Mouse (Mus musculus) liver, postnatal 0 days (tissue): ENCODE measurements around the gene Lzts2. TPM values are rescaled to one million over a fixed set of nuclear protein-coding genes. Genes with fewer than 3 reads are reported as not detected.

ENCODE experiments used
- ATAC-seq: fragments of 200-750 bp; cut with Nextera tagmentation; 2 replicates; pipeline ENCODE4 v1.8.0; 2017; ENCODE audit warnings: mild to moderate bottlenecking, moderate library complexity
- DNase-seq: peaks from one replicate; pipeline ENCODE4 v3.0.0-alpha.2; 2016
- H3K27ac ChIP-seq: fragments of 300-500 bp; sonication (generic); 2 replicates; pipeline ENCODE4 v1.5.1; 2014; ENCODE audit warnings: antibody characterized with exemption, moderate library complexity, mild to moderate bottlenecking, low read depth
- H3K27me3 ChIP-seq: fragments of 300-500 bp; sonication (generic); 2 replicates; pipeline ENCODE4 v1.6.1; 2014; ENCODE audit warnings: low read length, control low read depth, mixed read lengths; ENCODE audit not compliant: insufficient read depth
- H3K36me3 ChIP-seq: fragments of 300-500 bp; sonication (generic); replicated peaks from 2 replicates; pipeline ENCODE4 v1.6.1; 2014; ENCODE audit warnings: mild to moderate bottlenecking, control low read depth, low read length, moderate library complexity, mixed read lengths; ENCODE audit not compliant: insufficient read depth
- H3K4me1 ChIP-seq: fragments of 300-500 bp; sonication (generic); 2 replicates; pipeline ENCODE4 v1.6.1; 2014; ENCODE audit warnings: antibody characterized with exemption, mild to moderate bottlenecking, control low read depth; ENCODE audit not compliant: insufficient read depth
- H3K4me2 ChIP-seq: fragments of 300-500 bp; sonication (generic); 2 replicates; pipeline ENCODE4 v1.6.1; 2014; ENCODE audit warnings: low read depth, mild to moderate bottlenecking, low read length, moderate library complexity, mixed read lengths
- H3K4me3 ChIP-seq: fragments of 300-500 bp; sonication (generic); 2 replicates; pipeline ENCODE4 v1.5.1; 2014; ENCODE audit warnings: low read depth, low read length
- H3K9ac ChIP-seq: fragments of 300-500 bp; sonication (generic); replicated peaks from 2 replicates; pipeline ENCODE4 v1.6.1; 2014; ENCODE audit warnings: mild to moderate bottlenecking, moderate library complexity
- H3K9me3 ChIP-seq: fragments of 300-500 bp; sonication (generic); 2 replicates; pipeline ENCODE4 v1.6.1; 2016; ENCODE audit warnings: mild to moderate bottlenecking, control low read depth, low read length, mixed read lengths
- CTCF ChIP-seq: sonication (generic); IDR thresholded peaks from 2 replicates; pipeline ENCODE4 v1.5.1; 2016; ENCODE audit warnings: antibody characterized with exemption, low read depth
- EP300 ChIP-seq: IDR thresholded peaks from 2 replicates; pipeline ENCODE4 v1.6.1; 2016; ENCODE audit warnings: antibody characterized with exemption, low read depth, mild to moderate bottlenecking
- WGBS: fragments of 180-500 bp; shearing (Covaris S2); extraction: QIAGEN DNeasy Blood & Tissue Kit; methylation state at CpG from one replicate; pipeline ENCODE4 v1.1.7; 2014; ENCODE audit not compliant: insufficient replicate concordance; 5-methylcytosine and 5-hydroxymethylcytosine counted together
- polyA plus RNA-seq: library from polyadenylated mRNA; unstranded; fragments of >200 nt; fragmentation: Nextera tagmentation; extraction: Ambion mirVana; gene quantifications from 2 replicates; pipeline ENCODE4 v1.2.1, GENCODE M21; 2015

The Lzts2 gene
- polyA plus RNA-seq = 5.7 and 7.2 TPM in 2 replicates

- 10% methylated on average over 10 of the region's 10 CpGs for WGBS
- Histone ChIP-seq H3K9ac (peak within 1 kb of the TSS; percentile 72), H3K27me3 (no peaks in the 10 kb centered on the region), H3K4me2 (peak within 1 kb of the TSS; percentile 91), H3K9me3 (no peaks in the 10 kb centered on the region), H3K4me3 (peak within 1 kb of the TSS; percentile 59), H3K27ac (peak within 1 kb of the TSS; percentile 87), H3K4me1 (peaks cover 36% of the 10 kb centered on the region), H3K36me3 (peaks cover 22% of the 10 kb centered on the region)
- ATAC-seq (peak; percentile 57), DNase-seq (no peak)
- no peak for TF ChIP-seq EP300
These were observed at the start of gene Lzts2 for GRCm38 (mm10) chr19:45014335-45014971. TSS of gene Lzts2 (plus strand) at chr19:45014414.

- Histone ChIP-seq H3K27me3 (no peaks in the 10 kb centered on the region), H3K9ac (no peak overlapping the region), H3K4me3 (no peak overlapping the region), H3K4me2 (no peak overlapping the region), H3K36me3 (peaks cover 70% of the 10 kb centered on the region), H3K4me1 (no peaks in the 10 kb centered on the region), H3K27ac (no peak overlapping the region), H3K9me3 (no peaks in the 10 kb centered on the region)
- TF ChIP-seq CTCF = no peak
- no peak for TF ChIP-seq EP300
- 87% methylated on average over 1 of the region's 1 CpGs for WGBS
- DNase-seq (no peak), ATAC-seq (no peak)
These were observed 48.2 kb upstream of the Lzts2 start for GRCm38 (mm10) chr19:44965978-44966377.

GRCm38 (mm10) chr19:44968329-44968728 lies 45.9 kb upstream of the Lzts2 start:
- no peak overlapping the region for H3K4me3 ChIP-seq
- H3K27me3 ChIP-seq = no peaks in the 10 kb centered on the region
- no peak for DNase-seq
- ATAC-seq = no peak
- H3K27ac ChIP-seq = no peak overlapping the region
- H3K9ac ChIP-seq = no peak overlapping the region
- no peaks in the 10 kb centered on the region for H3K9me3 ChIP-seq
- no peak overlapping the region for H3K4me2 ChIP-seq
- H3K4me1 ChIP-seq = no peaks in the 10 kb centered on the region
- TF ChIP-seq EP300 (no peak), CTCF (no peak)
- H3K36me3 ChIP-seq = peaks cover 72% of the 10 kb centered on the region
- 75% methylated on average over 3 of the region's 3 CpGs for WGBS

- H3K9ac ChIP-seq = no peak overlapping the region
- peaks cover 87% of the 10 kb centered on the region for H3K36me3 ChIP-seq
- no peak for ATAC-seq
- no peak overlapping the region for H3K4me2 ChIP-seq
- DNase-seq = no peak
- no peak overlapping the region for H3K4me3 ChIP-seq
- no peaks in the 10 kb centered on the region for H3K27me3 ChIP-seq
- TF ChIP-seq EP300 (no peak), CTCF (no peak)
- 74% methylated on average over 6 of the region's 6 CpGs for WGBS
- H3K9me3 ChIP-seq = no peaks in the 10 kb centered on the region
- no peaks in the 10 kb centered on the region for H3K4me1 ChIP-seq
- no peak overlapping the region for H3K27ac ChIP-seq
These were observed 37.6 kb upstream of the Lzts2 start for GRCm38 (mm10) chr19:44976636-44977035.

GRCm38 (mm10) chr19:44977148-44977547 lies 37.1 kb upstream of the Lzts2 start:
- H3K4me1 ChIP-seq = no peaks in the 10 kb centered on the region
- H3K9me3 ChIP-seq = no peaks in the 10 kb centered on the region
- H3K27ac ChIP-seq = no peak overlapping the region
- 88% methylated on average over 6 of the region's 6 CpGs for WGBS
- no peak overlapping the region for H3K4me3 ChIP-seq
- H3K9ac ChIP-seq = no peak overlapping the region
- TF ChIP-seq CTCF (no peak), EP300 (no peak)
- H3K27me3 ChIP-seq = no peaks in the 10 kb centered on the region
- ATAC-seq (no peak), DNase-seq (no peak)
- peaks cover 86% of the 10 kb centered on the region for H3K36me3 ChIP-seq
- no peak overlapping the region for H3K4me2 ChIP-seq

GRCm38 (mm10) chr19:44980787-44981186 lies 33.4 kb upstream of the Lzts2 start:
- Histone ChIP-seq H3K4me1 (peaks cover 10% of the 10 kb centered on the region), H3K36me3 (peaks cover 50% of the 10 kb centered on the region), H3K4me3 (no peak overlapping the region), H3K9ac (no peak overlapping the region), H3K4me2 (no peak overlapping the region), H3K27me3 (no peaks in the 10 kb centered on the region), H3K9me3 (no peaks in the 10 kb centered on the region), H3K27ac (no peak overlapping the region)
- DNase-seq (no peak), ATAC-seq (no peak)
- TF ChIP-seq CTCF (no peak), EP300 (no peak)
- 83% methylated on average over 2 of the region's 2 CpGs for WGBS
